Mouse (Mus musculus) 3134 (cell line): ENCODE data around the gene Gpr160.

Source experiments
- DNase-seq: peaks from one replicate; pipeline ENCODE4 v3.0.0-alpha.2; 2011; ENCODE audit warnings: low spot score; ENCODE audit not compliant: insufficient read length; ENCODE audit errors: extremely low read depth

Gpr160 gene

GRCm38 (mm10) chr3:30896721-30897120 is 41.0 kb downstream of the Gpr160 start:
- no peak for DNase-seq

GRCm38 (mm10) chr3:30899407-30899806 is 43.7 kb downstream of the Gpr160 start:
- DNase-seq: no peak

GRCm38 (mm10) chr3:30904658-30905057 is 48.9 kb downstream of the Gpr160 start:
- DNase-seq: no peak

- DNase-seq: no peak
Observed at GRCm38 (mm10) chr3:30917160-30917559, 61.4 kb downstream of the Gpr160 start.

GRCm38 (mm10) chr3:30927664-30928063 is 71.9 kb downstream of the Gpr160 start:
- DNase-seq: no peak

GRCm38 (mm10) chr3:30929828-30930227 is 74.1 kb downstream of the Gpr160 start:
- DNase-seq: no peak

GRCm38 (mm10) chr3:30934384-30934783 is 78.6 kb downstream of the Gpr160 start:
- no peak for DNase-seq
